Mouse (Mus musculus) adrenal gland, adult 18-20 months (tissue): ENCODE results near the gene Ush1g. TPM values are rescaled to one million over a fixed set of nuclear protein-coding genes. Genes with fewer than 3 reads are reported as not detected.

Experiments used
- DNase-seq, 2 experiments: peaks; one replicate each; pipeline ENCODE4 v3.0.0; 2021 to 2022; ENCODE audit warnings: low spot score in 2 of 2
- total RNA-seq, 2 experiments: library from RNA; stranded (reverse); gene quantifications; 1 replicate in 1 of 2; 2 replicates in 1 of 2; pipeline ENCODE4 v1.2.3; 2021

Gene Ush1g
- total RNA-seq, 2 experiments from 2014 or later, result 0.36 to 0.74 TPM

GRCm38 (mm10) chr11:115272894-115273498 is 48.8 kb downstream of the Ush1g start:
- peak; percentile 46 to 72 for DNase-seq

- DNase-seq, result no peak
These were observed 50.4 kb downstream of the Ush1g start for GRCm38 (mm10) chr11:115271481-115271880.

GRCm38 (mm10) chr11:115271052-115271451 is 50.8 kb downstream of the Ush1g start:
- no peak for DNase-seq

GRCm38 (mm10) chr11:115270148-115270861 is 51.5 kb downstream of the Ush1g start:
- peak; percentile 76 to 80 for DNase-seq

GRCm38 (mm10) chr11:115269330-115270066 is 52.3 kb downstream of the Ush1g start:
- DNase-seq, result no peak

GRCm38 (mm10) chr11:115267958-115268357 is 53.9 kb downstream of the Ush1g start:
- no peak for DNase-seq

- peak in 1 of 2 experiments; percentile 58 for DNase-seq
These were observed 54.6 kb downstream of the Ush1g start, which contains the start of gene Grin2c for GRCm38 (mm10) chr11:115267061-115267883. Gene Grin2c, minus strand, starts transcription at chr11:115267243.

- DNase-seq, result peak in 1 of 2 experiments; percentile 49
These were observed 55.5 kb downstream of the Ush1g start for GRCm38 (mm10) chr11:115266400-115266778.

- no peak for DNase-seq
These were observed 56.0 kb downstream of the Ush1g start for GRCm38 (mm10) chr11:115265771-115266399.

Other genes starting within 250 kb of the Ush1g start
- gene Rab37, start 230.6 kb downstream of the Ush1g start, total RNA-seq, result 1 to 10 TPM in 1 of 2 experiments, under 1 TPM in 1; 0.76 to 1.3 TPM
- gene Cd300lf, start 188.0 kb downstream of the Ush1g start, total RNA-seq, result 1 to 10 TPM; 1.3 to 2.5 TPM
- 10 to 100 TPM; 17.2 to 19.3 TPM for gene Slc9a3r1, start 158.7 kb downstream of the Ush1g start, total RNA-seq
- gene Tmem104, start 134.6 kb downstream of the Ush1g start, total RNA-seq, result 10 to 100 TPM; 20.3 to 20.7 TPM
- gene Nat9, start 134.2 kb downstream of the Ush1g start, total RNA-seq, result 10 to 100 TPM; 26.2 to 27.6 TPM
- gene Grin2c, start 54.8 kb downstream of the Ush1g start, total RNA-seq, result 10 to 100 TPM in 1 of 2 experiments, 1 to 10 TPM in 1; 2.2 to 10.6 TPM
- gene Fdxr, start 45.0 kb downstream of the Ush1g start, total RNA-seq, result 1,000 to 10,000 TPM; 1,063 to 1,343 TPM
- 10 to 100 TPM; 43.9 to 59.6 TPM for gene Fads6, start 24.4 kb downstream of the Ush1g start, total RNA-seq
- gene Otop2, start 14.9 kb downstream of the Ush1g start, total RNA-seq, result not detected
- gene Otop3, start 12.7 kb upstream of the Ush1g start, total RNA-seq, result not detected
- 10 to 100 TPM; 31.4 to 65.8 TPM for gene Hid1, start 45.7 kb upstream of the Ush1g start, total RNA-seq
- gene Cdr2l, start 59.9 kb upstream of the Ush1g start, total RNA-seq, result 100 to 1,000 TPM; 159 to 181 TPM
- 100 to 1,000 TPM; 133 to 137 TPM for gene Mrpl58, start 81.7 kb upstream of the Ush1g start, total RNA-seq
- gene Atp5h, start 97.9 kb upstream of the Ush1g start, total RNA-seq, result 100 to 1,000 TPM; 595 to 747 TPM
- 10 to 100 TPM; 44.1 to 71.4 TPM for gene Kctd2, start 98.1 kb upstream of the Ush1g start, total RNA-seq
- gene Trim80, start 118.5 kb upstream of the Ush1g start, total RNA-seq, result under 1 TPM; 0.20 to 0.61 TPM
- gene Slc16a5, start 140.4 kb upstream of the Ush1g start, total RNA-seq, result not detected
- gene Armc7, start 153.6 kb upstream of the Ush1g start, total RNA-seq, result 10 to 100 TPM in 1 of 2 experiments, 1 to 10 TPM in 1; 7.9 to 11.1 TPM
- gene Nt5c, start 169.8 kb upstream of the Ush1g start, total RNA-seq, result 100 to 1,000 TPM in 1 of 2 experiments, 10 to 100 TPM in 1; 68.7 to 154 TPM
- gene Jpt1, start 192.3 kb upstream of the Ush1g start, total RNA-seq, result 10 to 100 TPM; 81.3 to 86.5 TPM
- 100 to 1,000 TPM; 219 to 240 TPM for gene Sumo2, start 214.2 kb upstream of the Ush1g start, total RNA-seq
- gene Nup85, start 242.4 kb upstream of the Ush1g start, total RNA-seq, result 10 to 100 TPM; 33.2 to 43.0 TPM